Mouse (Mus musculus) midbrain, embryonic 13.5 days (tissue): ENCODE measurements around the gene Cmip. TPM values are rescaled to one million over a fixed set of nuclear protein-coding genes. Genes with fewer than 3 reads are reported as not detected.

ENCODE experiments used
- ATAC-seq: fragments of 200-750 bp; cut with Nextera tagmentation; 2 replicates; pipeline ENCODE4 v1.8.0; 2017; ENCODE audit warnings: mild to moderate bottlenecking, moderate TSS enrichment, moderate library complexity
- H3K27ac ChIP-seq: fragments of 300-500 bp; sonication (generic); 2 replicates; pipeline ENCODE4 v1.5.1; 2015; ENCODE audit warnings: inconsistent platforms, mild to moderate bottlenecking, moderate library complexity
- H3K27me3 ChIP-seq: fragments of 300-500 bp; sonication (generic); 2 replicates; pipeline ENCODE4 v1.6.1; 2015; ENCODE audit warnings: mild to moderate bottlenecking, inconsistent platforms
- H3K36me3 ChIP-seq: fragments of 300-500 bp; sonication (generic); 2 replicates; pipeline ENCODE4 v1.6.1; 2015; ENCODE audit warnings: mild to moderate bottlenecking, inconsistent platforms
- H3K4me1 ChIP-seq: fragments of 300-500 bp; sonication (generic); replicated peaks from 2 replicates; pipeline ENCODE4 v1.6.1; 2015; ENCODE audit warnings: inconsistent platforms
- H3K4me2 ChIP-seq: fragments of 300-500 bp; sonication (generic); replicated peaks from 2 replicates; pipeline ENCODE4 v1.6.1; 2015; ENCODE audit warnings: moderate library complexity, mild to moderate bottlenecking, inconsistent platforms
- H3K4me3 ChIP-seq: fragments of 300-500 bp; sonication (generic); replicated peaks from 2 replicates; pipeline ENCODE4 v1.5.1; 2015; ENCODE audit warnings: mild to moderate bottlenecking, inconsistent platforms
- H3K9ac ChIP-seq: fragments of 300-500 bp; sonication (generic); replicated peaks from 2 replicates; pipeline ENCODE4 v1.6.1; 2015; ENCODE audit warnings: mild to moderate bottlenecking, inconsistent platforms
- H3K9me3 ChIP-seq: fragments of 300-500 bp; sonication (generic); 2 replicates; pipeline ENCODE4 v1.6.1; 2016; ENCODE audit warnings: mild to moderate bottlenecking, inconsistent platforms
- WGBS: fragments of 180-500 bp; shearing (Covaris S2); methylation state at CpG from one replicate; pipeline ENCODE4 v1.1.7; 2015; 5-methylcytosine and 5-hydroxymethylcytosine counted together
- microRNA-seq: library from miRNA; unstranded; fragments of <30 nt; microRNA quantifications from one replicate; pipeline ENCODE4, GENCODE M21; 2016
- polyA plus RNA-seq: library from polyadenylated mRNA; unstranded; fragments of >200 nt; fragmentation: Nextera tagmentation; extraction: Ambion mirVana; gene quantifications from 2 replicates; pipeline ENCODE4 v1.2.1, GENCODE M21; 2015

The Cmip gene
- polyA plus RNA-seq, 1 experiment from 2014 or later: 65.3 TPM

DNA sequence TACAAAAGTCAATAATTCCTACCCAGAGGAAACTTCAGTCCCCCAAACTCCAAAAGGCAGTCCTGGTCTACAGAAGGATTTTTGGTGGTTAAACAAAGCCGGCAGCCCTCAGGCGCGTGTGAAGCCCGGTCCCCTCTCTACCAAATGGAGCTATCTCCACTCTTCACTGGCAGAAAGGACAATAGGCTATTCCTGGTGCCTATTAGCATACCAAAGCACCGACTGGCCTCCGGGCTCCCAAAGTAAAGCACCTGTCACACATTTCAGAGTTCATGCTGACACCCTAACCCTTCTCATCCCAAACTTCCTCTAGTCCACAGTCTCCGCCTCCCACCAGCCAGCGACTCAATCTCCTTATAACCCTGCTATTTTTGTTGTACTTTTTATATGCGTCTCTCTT lies 236.7 kb downstream of the Cmip start:
- Histone ChIP-seq H3K4me2 (no peak overlapping the region), H3K27ac (no peak overlapping the region), H3K9ac (no peak overlapping the region), H3K4me1 (peaks cover 13% of the 10 kb centered on the region), H3K36me3 (no peaks in the 10 kb centered on the region), H3K9me3 (no peaks in the 10 kb centered on the region), H3K4me3 (no peak overlapping the region), H3K27me3 (peaks cover 29% of the 10 kb centered on the region)
- 9% methylated on average over 9 of the region's 9 CpGs for WGBS
- no peak for ATAC-seq

DNA sequence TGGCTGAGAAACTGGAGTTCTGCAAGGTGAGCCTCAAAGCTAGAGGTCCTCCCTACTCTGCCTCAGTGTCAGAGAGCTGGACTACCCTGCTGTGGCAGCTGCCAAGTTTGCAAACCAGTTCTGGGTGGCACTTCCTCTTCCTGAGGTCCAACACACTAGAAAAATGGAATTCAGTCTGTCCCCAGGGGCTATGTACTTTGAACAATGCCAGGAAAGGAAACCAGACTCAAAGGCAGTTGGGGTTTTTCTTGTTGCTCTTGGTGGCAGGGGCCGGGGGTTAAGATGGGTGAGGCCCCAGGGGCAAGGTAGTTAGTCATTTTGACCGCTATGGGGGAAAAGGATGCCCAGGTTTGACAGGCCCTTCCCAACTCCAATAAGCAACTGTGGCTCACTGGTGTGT lies 238.0 kb downstream of the Cmip start:
- H3K4me2 ChIP-seq: no peak overlapping the region
- ATAC-seq: no peak
- no peak overlapping the region for H3K27ac ChIP-seq
- H3K9ac ChIP-seq: no peak overlapping the region
- WGBS: 76% methylated on average over 2 of the region's 2 CpGs
- no peaks in the 10 kb centered on the region for H3K9me3 ChIP-seq
- no peak overlapping the region for H3K4me3 ChIP-seq
- peaks cover 20% of the 10 kb centered on the region for H3K4me1 ChIP-seq
- no peaks in the 10 kb centered on the region for H3K36me3 ChIP-seq
- peaks cover 39% of the 10 kb centered on the region for H3K27me3 ChIP-seq

DNA sequence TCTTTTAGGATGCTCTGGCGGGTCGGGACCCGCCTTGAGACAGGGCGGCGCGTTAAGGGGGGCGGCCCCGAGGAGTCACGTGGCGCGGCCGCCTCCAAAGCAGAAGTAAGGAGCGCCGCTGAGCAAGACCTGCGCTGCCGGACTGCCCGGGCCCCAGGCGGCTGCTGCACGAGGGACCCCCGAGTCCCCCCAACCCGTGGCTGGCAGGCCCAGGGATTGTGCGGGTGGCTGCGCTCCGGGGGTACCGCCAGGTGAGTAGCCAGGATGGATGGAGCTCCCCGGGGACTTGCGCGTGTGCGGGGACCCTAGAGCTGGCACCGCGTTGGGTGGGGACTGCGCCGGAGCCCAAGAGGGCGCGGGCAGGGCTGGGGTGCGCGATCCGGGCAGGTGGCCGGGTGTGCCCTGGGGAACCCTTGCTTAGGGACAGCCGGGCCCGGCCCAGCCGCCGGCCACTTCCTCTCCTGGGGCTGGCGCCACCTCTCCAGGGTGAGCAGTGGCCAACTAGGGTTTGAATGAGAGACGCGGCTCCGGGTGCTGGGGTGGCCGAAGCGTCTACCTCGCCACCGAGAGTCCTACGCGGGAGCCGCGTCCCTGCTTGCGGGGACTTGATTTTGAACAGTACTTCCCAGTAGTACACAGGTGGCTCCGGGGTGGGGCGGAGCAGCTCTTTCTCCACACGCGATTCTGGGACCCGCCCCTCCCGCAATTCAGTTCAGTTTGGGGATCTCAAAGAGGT lies 241.5 kb downstream of the Cmip start, which contains the start of gene Plcg2:
Plcg2 (plus strand) TSS at position 113 of the 736 bp plus-strand sequence.
- Histone ChIP-seq H3K36me3 (no peaks in the 10 kb centered on the region), H3K27ac (no peak within 1 kb of the TSS), H3K9me3 (no peaks in the 10 kb centered on the region), H3K4me3 (peak within 1 kb of the TSS; percentile 58), H3K4me1 (peaks cover 19% of the 10 kb centered on the region), H3K27me3 (peaks cover 43% of the 10 kb centered on the region), H3K4me2 (peak within 1 kb of the TSS; percentile 99), H3K9ac (peak within 1 kb of the TSS; percentile 63)
- ATAC-seq: peak; percentile 70
- WGBS: under 1% methylated on average over 61 of the region's 62 CpGs

DNA sequence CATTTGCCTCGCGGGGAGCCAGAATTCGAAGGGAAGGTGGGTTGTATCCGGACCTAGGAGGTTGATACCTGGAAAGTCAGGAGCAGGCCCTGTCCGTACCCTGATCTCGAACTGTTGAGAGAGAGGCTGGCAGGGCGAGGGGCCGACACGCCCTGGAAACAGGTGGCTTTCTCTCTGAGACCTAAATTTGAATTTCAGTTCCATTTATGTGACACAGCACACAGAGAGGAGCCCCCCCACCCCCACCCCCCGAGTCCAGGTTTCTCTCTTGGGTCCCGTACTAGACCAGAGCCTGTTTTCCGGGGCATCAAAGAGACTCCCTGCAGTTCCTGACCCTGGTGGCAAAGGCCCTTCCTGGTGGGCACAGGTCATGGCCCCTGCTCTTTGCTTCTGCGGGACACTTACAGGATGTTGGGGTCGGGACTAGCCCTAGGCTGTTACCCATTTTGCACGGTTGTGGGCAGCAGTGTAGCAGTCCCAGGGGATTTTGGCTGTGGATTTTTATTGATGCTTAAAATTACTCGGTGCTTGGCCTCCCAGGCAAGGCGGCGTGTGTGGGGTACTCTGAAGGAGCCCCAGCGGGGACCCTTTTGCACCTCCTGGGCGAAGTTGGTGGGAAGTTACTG lies 242.2 kb downstream of the Cmip start:
- H3K9ac ChIP-seq: peak overlapping the region; percentile 63; the same call in 1 of the 2 replicates
- peak overlapping the region; percentile 58 for H3K4me3 ChIP-seq
- H3K9me3 ChIP-seq: no peaks in the 10 kb centered on the region
- no peak for ATAC-seq
- WGBS: 11% methylated on average over 20 of the region's 20 CpGs
- H3K27me3 ChIP-seq: peaks cover 43% of the 10 kb centered on the region
- no peak overlapping the region for H3K27ac ChIP-seq
- H3K36me3 ChIP-seq: no peaks in the 10 kb centered on the region
- peaks cover 15% of the 10 kb centered on the region for H3K4me1 ChIP-seq
- H3K4me2 ChIP-seq: peak overlapping the region; percentile 99

- 81% methylated on average over 5 of the region's 5 CpGs for WGBS
- Histone ChIP-seq H3K9me3 (no peaks in the 10 kb centered on the region), H3K4me2 (no peak overlapping the region), H3K27me3 (peaks cover 35% of the 10 kb centered on the region), H3K27ac (no peak overlapping the region), H3K9ac (no peak overlapping the region), H3K4me3 (no peak overlapping the region), H3K36me3 (no peaks in the 10 kb centered on the region), H3K4me1 (peaks cover 15% of the 10 kb centered on the region)
- ATAC-seq: no peak
These were observed 243.5 kb downstream of the Cmip start for GRCm38 (mm10) chr8:117500232-117500823.

DNA sequence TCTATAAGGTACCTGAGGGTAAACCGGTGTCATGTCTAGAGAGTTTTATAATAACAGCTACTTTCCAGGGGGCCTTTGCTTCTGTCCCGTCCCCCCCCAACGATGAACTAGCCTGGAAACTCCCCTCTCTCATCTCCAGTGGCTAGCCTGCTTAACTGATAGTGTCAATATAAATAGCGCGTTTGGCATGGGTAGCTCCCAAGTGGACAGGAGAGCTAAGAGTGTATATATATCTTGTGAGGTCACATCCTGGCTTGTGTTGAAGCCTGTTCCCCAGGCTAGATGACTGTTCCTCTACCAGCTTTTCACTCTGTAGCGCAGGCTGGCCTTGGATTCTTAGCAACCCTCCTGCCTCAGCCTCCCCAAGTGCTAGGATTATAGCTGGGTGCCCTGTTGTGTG lies 244.5 kb downstream of the Cmip start:
- no peak for ATAC-seq
- Histone ChIP-seq H3K36me3 (no peaks in the 10 kb centered on the region), H3K9ac (no peak overlapping the region), H3K4me3 (no peak overlapping the region), H3K4me2 (no peak overlapping the region), H3K27me3 (peaks cover 35% of the 10 kb centered on the region), H3K9me3 (no peaks in the 10 kb centered on the region), H3K4me1 (peaks cover 15% of the 10 kb centered on the region), H3K27ac (no peak overlapping the region)
- WGBS: 86% methylated on average over 6 of the region's 6 CpGs

DNA sequence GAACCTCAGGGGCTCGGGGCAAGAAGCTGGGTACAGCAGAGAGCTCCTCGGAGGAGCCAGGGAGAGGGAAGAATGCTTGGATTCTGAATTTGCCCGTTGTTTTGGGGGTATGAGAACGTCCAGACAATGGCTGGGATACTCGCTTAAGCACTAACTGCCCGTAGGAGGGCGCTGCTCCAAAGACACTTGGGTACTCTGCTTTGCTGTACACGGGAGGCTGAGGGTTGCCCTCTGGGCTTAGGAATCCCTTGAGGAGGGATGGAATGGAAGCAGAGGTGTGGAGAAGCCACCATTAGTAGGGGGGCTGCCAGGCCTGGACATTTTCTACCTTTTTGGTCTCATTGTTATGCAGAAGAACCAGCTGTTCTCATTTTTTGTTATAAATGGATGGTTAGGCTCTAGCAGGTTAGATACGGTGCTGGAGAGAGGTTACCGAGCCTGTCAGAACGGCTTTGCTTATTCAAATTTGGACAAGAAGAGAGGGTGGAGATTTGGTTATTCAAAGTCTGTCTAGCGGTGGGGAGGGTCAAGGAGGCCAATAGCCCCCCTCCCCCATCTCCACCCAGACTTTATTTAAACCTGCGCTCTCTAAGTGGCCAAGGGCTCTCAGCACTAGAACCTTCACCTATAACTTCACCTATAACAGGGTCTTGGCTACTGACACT lies 246.7 kb downstream of the Cmip start:
- Histone ChIP-seq H3K27ac (no peak overlapping the region), H3K9ac (no peak overlapping the region), H3K27me3 (peaks cover 14% of the 10 kb centered on the region), H3K36me3 (no peaks in the 10 kb centered on the region), H3K4me1 (peaks cover 7% of the 10 kb centered on the region), H3K9me3 (no peaks in the 10 kb centered on the region), H3K4me2 (no peak overlapping the region), H3K4me3 (no peak overlapping the region)
- ATAC-seq: no peak
- WGBS: 56% methylated on average over 13 of the region's 13 CpGs

DNA sequence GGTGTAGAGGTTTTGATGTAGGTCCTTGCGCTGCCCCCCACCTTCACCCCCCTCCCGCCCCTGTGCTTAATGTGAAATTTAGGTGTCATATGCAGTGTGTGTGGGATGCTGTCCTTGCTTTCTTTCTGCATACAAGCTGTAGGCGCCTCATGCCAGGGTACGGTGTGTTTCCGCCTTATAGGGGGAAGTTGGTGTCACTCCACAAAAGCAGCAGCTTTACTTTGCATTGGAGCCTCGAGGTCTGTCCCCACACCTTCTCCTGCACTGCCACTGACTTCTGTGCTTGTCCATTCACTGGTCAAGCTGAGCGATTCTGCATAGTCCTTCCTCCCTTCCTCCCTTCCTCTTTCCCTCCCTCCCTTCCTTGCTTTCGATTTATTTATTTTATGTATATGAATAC lies 250.8 kb downstream of the Cmip start:
- Histone ChIP-seq H3K4me1 (no peaks in the 10 kb centered on the region; the same call in 1 of the 2 replicates), H3K27ac (no peak overlapping the region), H3K4me3 (no peak overlapping the region), H3K9me3 (peaks cover 3% of the 10 kb centered on the region; the same call in 1 of the 2 replicates), H3K36me3 (no peaks in the 10 kb centered on the region), H3K27me3 (no peaks in the 10 kb centered on the region), H3K4me2 (no peak overlapping the region), H3K9ac (no peak overlapping the region)
- 88% methylated on average over 8 of the region's 8 CpGs for WGBS
- ATAC-seq: no peak

Small RNAs within 50 kb of the gene (microRNA-seq; reads per million reads assigned to microRNA genes)
- gene Mir7077 (0.82 reads per million), gene Mir7078 (not detected)

Other genes starting within 250 kb of the Cmip start
- gene Pkd1l2, start 174.6 kb upstream of the Cmip start, polyA plus RNA-seq: not detected in 2 replicates
- 0.08 and 0.13 TPM in 2 replicates for gene Bco1, start 161.2 kb upstream of the Cmip start, polyA plus RNA-seq
- 2.9 and 3.0 TPM in 2 replicates for gene Gan, start 98.9 kb upstream of the Cmip start, polyA plus RNA-seq
- 0.90 and 1.0 TPM in 2 replicates for gene Plcg2, start 241.2 kb downstream of the Cmip start, polyA plus RNA-seq